Mouse (Mus musculus) forebrain, embryonic 14.5 days (tissue): Measurements from ENCODE around the gene Lrrtm3. TPM values are rescaled to one million over a fixed set of nuclear protein-coding genes. Genes with fewer than 3 reads are reported as not detected.
A peak's percentile ranks its signal among the peaks of the same experiment; 100 is the strongest.

Source experiments
- ATAC-seq: fragments of 200-750 bp; cut with Nextera tagmentation; 2 replicates; pipeline ENCODE4 v1.8.0; 2017; ENCODE audit warnings: mild to moderate bottlenecking, moderate library complexity
- DNase-seq: peaks from one replicate; pipeline ENCODE4 v3.0.0-alpha.2; 2015; ENCODE audit warnings: low spot score
- H3K27ac ChIP-seq: fragments of 300-500 bp; sonication (generic); 2 replicates; pipeline ENCODE4 v1.5.1; 2014; ENCODE audit warnings: low read depth, mild to moderate bottlenecking, control low read depth, low read length, moderate library complexity
- H3K27me3 ChIP-seq: fragments of 300-500 bp; sonication (generic); replicated peaks from 2 replicates; pipeline ENCODE4 v1.6.1; 2014; ENCODE audit warnings: low read length, control low read depth, mixed read lengths; ENCODE audit not compliant: control insufficient read depth, insufficient read depth
- H3K36me3 ChIP-seq: fragments of 300-500 bp; sonication (generic); 2 replicates; pipeline ENCODE4 v1.6.1; 2014; ENCODE audit warnings: low read length, control low read depth; ENCODE audit not compliant: control insufficient read depth, insufficient read depth
- H3K4me1 ChIP-seq: fragments of 300-500 bp; sonication (generic); 2 replicates; pipeline ENCODE4 v1.6.1; 2014; ENCODE audit warnings: antibody characterized with exemption, low read length, control low read depth; ENCODE audit not compliant: control insufficient read depth, insufficient read depth
- H3K4me2 ChIP-seq: fragments of 300-500 bp; sonication (generic); 2 replicates; pipeline ENCODE4 v1.6.1; 2014; ENCODE audit warnings: mild to moderate bottlenecking, control low read depth, low read length
- H3K4me3 ChIP-seq: fragments of 300-500 bp; sonication (generic); 2 replicates; pipeline ENCODE4 v1.5.1; 2014; ENCODE audit warnings: low read depth, low read length, control low read depth
- H3K9ac ChIP-seq: fragments of 300-500 bp; sonication (generic); 2 replicates; pipeline ENCODE4 v1.6.1; 2014; ENCODE audit warnings: mild to moderate bottlenecking, low read length, control low read depth, moderate library complexity
- H3K9me3 ChIP-seq: fragments of 300-500 bp; sonication (generic); replicated peaks from 2 replicates; pipeline ENCODE4 v1.6.1; 2016; ENCODE audit warnings: low read length, control low read depth, mixed read lengths; ENCODE audit not compliant: control insufficient read depth
- WGBS: fragments of 180-500 bp; shearing (Covaris S2); extraction: QIAGEN DNeasy Blood & Tissue Kit; methylation state at CpG from one replicate; pipeline ENCODE4 v1.1.7; 2014; 5-methylcytosine and 5-hydroxymethylcytosine counted together
- polyA plus RNA-seq: library from polyadenylated mRNA; unstranded; fragments of >200 nt; fragmentation: Nextera tagmentation; extraction: Ambion mirVana; gene quantifications from 2 replicates; pipeline ENCODE4 v1.2.1, GENCODE M21; 2014

Gene Lrrtm3
- polyA plus RNA-seq, 1 experiment from 2014 or later, result 10.5 TPM

GRCm38 (mm10) chr10:63899891-63900290, 190.2 kb downstream of the Lrrtm3 start:
- H3K27ac ChIP-seq, result no peak overlapping the region
- H3K4me3 ChIP-seq, result no peak overlapping the region
- DNase-seq (peak; percentile 28), ATAC-seq (no peak)
- H3K27me3 ChIP-seq, result no peaks in the 10 kb centered on the region
- H3K4me2 ChIP-seq, result no peak overlapping the region
- no peaks in the 10 kb centered on the region for H3K9me3 ChIP-seq
- no peak overlapping the region for H3K9ac ChIP-seq
- no peaks in the 10 kb centered on the region for H3K36me3 ChIP-seq
- H3K4me1 ChIP-seq, result no peaks in the 10 kb centered on the region

- ATAC-seq (no peak), DNase-seq (no peak)
- Histone ChIP-seq H3K4me2 (no peak overlapping the region), H3K9me3 (no peaks in the 10 kb centered on the region), H3K27ac (no peak overlapping the region), H3K9ac (no peak overlapping the region), H3K4me3 (no peak overlapping the region), H3K27me3 (no peaks in the 10 kb centered on the region), H3K36me3 (no peaks in the 10 kb centered on the region), H3K4me1 (no peaks in the 10 kb centered on the region)
- WGBS, result 91% methylated on average over 5 of the region's 5 CpGs
Observed at GRCm38 (mm10) chr10:63894612-63895011, 195.5 kb downstream of the Lrrtm3 start.

- no peak overlapping the region for H3K4me3 ChIP-seq
- H3K27ac ChIP-seq, result no peak overlapping the region
- DNase-seq (peak; percentile 33), ATAC-seq (peak; percentile 37; the same call in 1 of the 2 replicates)
- no peak overlapping the region for H3K9ac ChIP-seq
- H3K4me2 ChIP-seq, result no peak overlapping the region
- no peaks in the 10 kb centered on the region for H3K27me3 ChIP-seq
- no peaks in the 10 kb centered on the region for H3K36me3 ChIP-seq
- 81% methylated on average over 23 of the region's 23 CpGs for WGBS
- no peaks in the 10 kb centered on the region for H3K4me1 ChIP-seq
- H3K9me3 ChIP-seq, result no peaks in the 10 kb centered on the region
Observed at GRCm38 (mm10) chr10:63886449-63887088, 203.5 kb downstream of the Lrrtm3 start.

- DNase-seq (peak; percentile 68), ATAC-seq (peak; percentile 77; the same call in 1 of the 2 replicates)
- no peaks in the 10 kb centered on the region for H3K36me3 ChIP-seq
- H3K27me3 ChIP-seq, result no peaks in the 10 kb centered on the region
- no peaks in the 10 kb centered on the region for H3K9me3 ChIP-seq
- WGBS, result 35% methylated on average over 5 of the region's 5 CpGs
- no peak overlapping the region for H3K9ac ChIP-seq
- no peak overlapping the region for H3K27ac ChIP-seq
- H3K4me1 ChIP-seq, result peaks cover 5% of the 10 kb centered on the region
- H3K4me2 ChIP-seq, result no peak overlapping the region
- H3K4me3 ChIP-seq, result no peak overlapping the region
Observed at GRCm38 (mm10) chr10:63880462-63880903, 209.6 kb downstream of the Lrrtm3 start.

Other genes starting within 250 kb of the Lrrtm3 start
- 0.28 and 1.2 TPM in 2 replicates for gene Gm10118, start 162.8 kb downstream of the Lrrtm3 start, polyA plus RNA-seq